Mouse (Mus musculus): ENCODE data around the gene Adcy9. TPM values are rescaled to one million over a fixed set of nuclear protein-coding genes. Genes with fewer than 3 reads are reported as not detected.

Gene Adcy9
- polyA plus RNA-seq, 1 experiment from 2014 or later, result 0.66 TPM

GRCm38 (mm10) chr16:4315352-4316093 is 104.8 kb downstream of the Adcy9 start:
- H3K4me2 ChIP-seq, result no peak overlapping the region
- H3K9ac ChIP-seq, result no peak overlapping the region
- H3K4me3 ChIP-seq (replicated peaks), result no peak overlapping the region
- DNase-seq (no peak), ATAC-seq (ENCODE audit: low read depth) (0 out of 2 replicates have a peak, but pooled peaks have one; percentile 4)
- H3K27ac ChIP-seq, result no peak overlapping the region
- H3K4me1 ChIP-seq (replicated peaks), result no peaks in the 10 kb centered on the region
- no peaks in the 10 kb centered on the region for H3K27me3 ChIP-seq
- H3K36me3 ChIP-seq, result no peaks in the 10 kb centered on the region
- whole genome bisulfite sequencing (ENCODE audit: insufficient replicate concordance), result 65% methylated on average over 2 of the region's 2 CpGs
- no peaks in the 10 kb centered on the region for H3K9me3 ChIP-seq (replicated peaks)

DNA sequence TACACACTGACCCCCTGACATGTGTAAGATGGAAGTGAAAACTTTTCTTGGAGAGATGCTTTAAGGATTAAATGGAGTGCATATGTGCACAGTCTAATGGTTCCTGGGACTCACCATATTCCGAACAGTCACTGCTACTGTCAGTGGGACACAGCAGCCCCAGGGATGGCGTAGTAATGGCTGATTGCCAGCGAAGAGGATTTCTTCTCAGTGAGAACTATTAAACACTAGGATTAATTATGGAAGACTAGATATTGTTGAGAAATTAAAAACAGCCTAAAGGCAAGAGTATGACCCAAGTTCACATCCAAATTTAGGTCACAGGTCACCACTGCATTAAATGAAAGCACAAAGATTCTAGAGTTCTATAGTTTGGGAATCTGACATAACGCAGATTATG is 105.4 kb downstream of the Adcy9 start:
- no peaks in the 10 kb centered on the region for H3K9me3 ChIP-seq (replicated peaks)
- no peaks in the 10 kb centered on the region for H3K36me3 ChIP-seq
- no peak for ATAC-seq (ENCODE audit: low read depth)
- no peaks in the 10 kb centered on the region for H3K27me3 ChIP-seq
- no peak overlapping the region for H3K4me2 ChIP-seq
- 73% methylated on average over 4 of the region's 4 CpGs for WGBS (ENCODE audit: insufficient replicate concordance)
- no peak overlapping the region for H3K9ac ChIP-seq
- no peak overlapping the region for H3K27ac ChIP-seq
- no peaks in the 10 kb centered on the region for H3K4me1 ChIP-seq (replicated peaks)
- DNase-seq, result no peak
- H3K4me3 ChIP-seq (replicated peaks), result no peak overlapping the region

DNA sequence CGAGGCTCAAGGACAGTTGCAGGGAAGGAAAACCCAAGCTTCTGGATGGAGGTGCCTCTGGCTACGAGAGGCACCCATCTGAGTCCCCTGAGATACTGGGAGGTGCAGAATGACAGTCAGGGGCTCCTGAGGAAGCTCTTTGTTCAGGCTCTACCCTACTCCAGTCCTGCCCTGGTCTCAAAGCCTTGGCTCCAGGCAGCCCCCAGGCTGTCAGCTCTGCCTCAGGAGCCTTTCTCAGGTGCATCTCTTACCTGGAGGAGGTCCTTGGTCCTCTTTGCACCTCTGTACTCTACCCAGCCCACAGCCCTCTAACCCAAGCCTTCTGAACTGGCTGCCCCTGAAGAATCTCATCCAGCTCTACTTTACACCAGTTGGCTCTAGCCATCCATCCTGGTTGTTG is 108.3 kb downstream of the Adcy9 start:
- H3K4me1 ChIP-seq (replicated peaks), result no peaks in the 10 kb centered on the region
- no peak for ATAC-seq (ENCODE audit: low read depth)
- H3K4me3 ChIP-seq (replicated peaks), result no peak overlapping the region
- H3K9me3 ChIP-seq (replicated peaks), result no peaks in the 10 kb centered on the region
- WGBS (ENCODE audit: insufficient replicate concordance), result 58% methylated on average over 2 of the region's 2 CpGs
- DNase-seq, result no peak
- no peak overlapping the region for H3K9ac ChIP-seq
- H3K4me2 ChIP-seq, result no peak overlapping the region
- no peaks in the 10 kb centered on the region for H3K36me3 ChIP-seq
- no peak overlapping the region for H3K27ac ChIP-seq
- no peaks in the 10 kb centered on the region for H3K27me3 ChIP-seq

- Histone ChIP-seq H3K4me3 (replicated peaks) (no peak overlapping the region), H3K9ac (no peak overlapping the region), H3K27me3 (no peaks in the 10 kb centered on the region), H3K9me3 (replicated peaks) (no peaks in the 10 kb centered on the region), H3K27ac (no peak overlapping the region), H3K36me3 (no peaks in the 10 kb centered on the region), H3K4me1 (replicated peaks) (no peaks in the 10 kb centered on the region), H3K4me2 (no peak overlapping the region)
- 51% methylated on average over 2 of the region's 2 CpGs for WGBS (ENCODE audit: insufficient replicate concordance)
- DNase-seq (no peak), ATAC-seq (ENCODE audit: low read depth) (no peak)
Measured at GRCm38 (mm10) chr16:4311608-4312007, 108.7 kb downstream of the Adcy9 start.

- Histone ChIP-seq H3K9ac (no peak overlapping the region), H3K27ac (no peak overlapping the region), H3K36me3 (no peaks in the 10 kb centered on the region), H3K4me3 (replicated peaks) (no peak overlapping the region), H3K27me3 (no peaks in the 10 kb centered on the region), H3K9me3 (replicated peaks) (no peaks in the 10 kb centered on the region), H3K4me2 (no peak overlapping the region), H3K4me1 (replicated peaks) (no peaks in the 10 kb centered on the region)
- DNase-seq, result no peak
- WGBS (ENCODE audit: insufficient replicate concordance), result 67% methylated on average over 4 of the region's 4 CpGs
- ATAC-seq (ENCODE audit: low read depth), result no peak
Measured at GRCm38 (mm10) chr16:4307795-4308194, 112.5 kb downstream of the Adcy9 start.

DNA sequence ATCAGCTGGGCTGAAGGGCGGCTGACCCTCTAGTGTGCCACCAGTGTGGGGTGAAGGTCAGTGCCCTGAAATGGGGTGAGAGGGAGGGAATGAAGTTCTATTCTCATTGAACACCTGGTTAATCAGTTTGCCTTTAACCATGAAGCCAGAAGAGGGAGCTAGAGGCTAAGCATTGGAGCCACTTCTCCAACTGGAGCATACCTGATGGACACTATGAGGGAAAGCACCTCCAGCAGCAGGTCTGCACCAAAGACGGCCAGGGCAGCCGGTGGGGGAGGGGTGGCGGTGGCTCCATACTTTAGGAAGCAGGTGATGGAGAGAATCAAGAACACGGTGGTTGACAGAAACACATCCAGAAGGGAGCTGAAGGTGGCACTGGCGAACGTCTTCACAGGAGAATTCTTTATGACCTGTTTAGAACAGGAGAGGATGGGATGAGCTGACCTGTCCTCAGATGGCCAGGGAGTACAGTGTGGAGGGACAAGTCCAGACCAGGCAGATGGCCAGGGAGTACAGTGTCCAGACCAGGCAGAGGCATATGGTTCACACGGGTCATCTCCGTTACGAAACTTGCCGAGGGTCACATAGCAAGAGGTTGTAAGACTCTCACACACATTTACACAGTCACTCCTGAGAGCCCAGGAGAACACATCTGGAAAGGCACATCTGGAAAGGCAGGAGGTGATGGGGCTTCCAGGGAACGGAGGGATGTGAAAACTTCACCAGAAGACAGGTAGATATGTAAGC is 115.9 kb downstream of the Adcy9 start:
- Histone ChIP-seq H3K36me3 (no peaks in the 10 kb centered on the region), H3K4me3 (replicated peaks) (no peak overlapping the region), H3K4me2 (no peak overlapping the region), H3K9me3 (replicated peaks) (no peaks in the 10 kb centered on the region), H3K27me3 (no peaks in the 10 kb centered on the region), H3K4me1 (replicated peaks) (no peaks in the 10 kb centered on the region), H3K27ac (no peak overlapping the region), H3K9ac (no peak overlapping the region)
- ATAC-seq (ENCODE audit: low read depth) (no peak), DNase-seq (no peak)
- 68% methylated on average over 12 of the region's 12 CpGs for WGBS (ENCODE audit: insufficient replicate concordance)

GRCm38 (mm10) chr16:4303554-4303953 is 116.7 kb downstream of the Adcy9 start:
- ATAC-seq (ENCODE audit: low read depth), result no peak
- H3K4me1 ChIP-seq (replicated peaks), result no peaks in the 10 kb centered on the region
- WGBS (ENCODE audit: insufficient replicate concordance), result 62% methylated on average over 5 of the region's 5 CpGs

GRCm38 (mm10) chr16:4300280-4300679 is 120.0 kb downstream of the Adcy9 start:
- DNase-seq, result no peak
- H3K9ac ChIP-seq, result no peak overlapping the region
- no peaks in the 10 kb centered on the region for H3K36me3 ChIP-seq
- H3K4me3 ChIP-seq (replicated peaks), result no peak overlapping the region
- no peak overlapping the region for H3K4me2 ChIP-seq
- WGBS (ENCODE audit: insufficient replicate concordance), result 77% methylated on average over 7 of the region's 7 CpGs
- H3K9me3 ChIP-seq (replicated peaks), result no peaks in the 10 kb centered on the region
- no peaks in the 10 kb centered on the region for H3K4me1 ChIP-seq (replicated peaks)
- H3K27ac ChIP-seq, result no peak overlapping the region
- H3K27me3 ChIP-seq, result no peaks in the 10 kb centered on the region
- ATAC-seq (ENCODE audit: low read depth), result no peak

More at GRCm38 (mm10) chr16:4303554-4303953, 116.7 kb downstream of the Adcy9 start:
- Histone ChIP-seq H3K27ac (no peak overlapping the region), H3K9me3 (replicated peaks) (no peaks in the 10 kb centered on the region), H3K4me2 (no peak overlapping the region), H3K27me3 (no peaks in the 10 kb centered on the region), H3K4me3 (replicated peaks) (no peak overlapping the region), H3K9ac (no peak overlapping the region), H3K36me3 (no peaks in the 10 kb centered on the region)
- no peak for DNase-seq

DNA sequence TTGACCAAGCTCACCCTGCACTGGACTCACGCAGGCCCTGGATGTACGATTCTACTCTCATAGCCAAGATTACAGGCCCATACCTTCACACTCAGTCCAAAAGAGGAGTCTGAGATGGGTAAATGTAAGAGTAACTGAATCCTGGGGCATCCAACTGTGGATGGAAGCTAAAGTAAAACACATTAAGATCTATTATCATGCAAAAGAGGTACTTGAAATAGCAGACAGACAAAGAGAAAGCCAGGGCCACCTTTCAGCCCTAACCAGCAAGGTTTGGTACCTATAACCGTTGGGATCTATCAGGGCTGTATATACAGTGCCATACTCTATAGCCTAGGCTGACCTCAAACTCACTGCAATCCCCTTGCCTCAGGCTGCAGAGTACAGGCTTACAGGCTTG is 127.0 kb downstream of the Adcy9 start:
- H3K27ac ChIP-seq, result no peak overlapping the region
- WGBS (ENCODE audit: insufficient replicate concordance), result 66% methylated on average over 3 of the region's 3 CpGs
- no peak for ATAC-seq (ENCODE audit: low read depth)

DNA sequence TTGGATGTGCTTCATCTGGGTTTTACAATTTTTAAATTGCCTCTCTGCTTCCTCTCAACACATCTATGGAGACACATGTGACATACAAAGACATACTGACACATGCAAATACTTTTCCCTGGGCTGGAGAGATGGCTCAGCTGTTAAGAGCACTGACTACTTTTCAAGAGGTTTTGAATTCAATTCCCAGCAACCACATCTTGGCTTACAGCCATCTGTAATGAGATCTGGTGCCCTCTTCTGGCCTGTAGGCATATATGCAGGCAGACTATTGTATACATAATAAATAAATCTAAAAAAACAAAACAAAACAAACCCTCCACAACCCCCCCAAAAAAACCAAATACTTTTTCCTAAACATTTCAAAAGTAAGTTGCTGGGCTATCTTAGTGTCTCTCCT is 130.8 kb downstream of the Adcy9 start:
- Histone ChIP-seq H3K27ac (no peak overlapping the region), H3K4me3 (replicated peaks) (no peak overlapping the region), H3K9ac (no peak overlapping the region), H3K4me1 (replicated peaks) (no peaks in the 10 kb centered on the region), H3K4me2 (no peak overlapping the region), H3K9me3 (replicated peaks) (no peaks in the 10 kb centered on the region), H3K27me3 (no peaks in the 10 kb centered on the region), H3K36me3 (no peaks in the 10 kb centered on the region)
- ATAC-seq (ENCODE audit: low read depth) (no peak), DNase-seq (no peak)

More for the DNA sequence above, 127.0 kb downstream of the Adcy9 start:
- Histone ChIP-seq H3K4me3 (replicated peaks) (no peak overlapping the region), H3K9ac (no peak overlapping the region), H3K4me1 (replicated peaks) (no peaks in the 10 kb centered on the region), H3K36me3 (no peaks in the 10 kb centered on the region), H3K9me3 (replicated peaks) (no peaks in the 10 kb centered on the region), H3K4me2 (no peak overlapping the region), H3K27me3 (no peaks in the 10 kb centered on the region)
- DNase-seq, result no peak

GRCm38 (mm10) chr16:4286593-4286992 is 133.7 kb downstream of the Adcy9 start:
- Histone ChIP-seq H3K27ac (no peak overlapping the region), H3K9me3 (replicated peaks) (no peaks in the 10 kb centered on the region), H3K9ac (no peak overlapping the region), H3K27me3 (no peaks in the 10 kb centered on the region), H3K4me2 (no peak overlapping the region), H3K4me1 (replicated peaks) (no peaks in the 10 kb centered on the region), H3K4me3 (replicated peaks) (no peak overlapping the region), H3K36me3 (no peaks in the 10 kb centered on the region)
- DNase-seq (no peak), ATAC-seq (ENCODE audit: low read depth) (no peak)
- 78% methylated on average over 7 of the region's 7 CpGs for whole genome bisulfite sequencing (ENCODE audit: insufficient replicate concordance)

DNA sequence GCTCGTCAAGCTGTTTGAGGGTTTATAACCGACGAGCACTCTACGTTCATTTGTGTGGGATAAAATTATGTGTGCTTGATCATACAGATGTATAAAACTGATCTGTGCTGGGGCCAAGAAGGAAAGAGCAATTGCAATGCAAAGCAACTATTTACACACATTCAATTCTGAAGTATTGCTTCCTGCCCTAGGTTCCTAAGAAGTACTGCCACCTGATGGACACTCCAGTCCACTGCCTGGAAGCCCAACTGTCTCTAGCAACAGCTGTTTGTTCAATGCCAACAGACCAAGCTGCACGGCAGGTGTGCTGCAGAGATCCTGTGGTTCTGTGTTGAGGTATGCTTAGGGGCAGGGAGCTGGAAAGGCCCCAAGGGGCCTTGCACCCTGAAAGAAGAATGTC is 135.0 kb downstream of the Adcy9 start:
- no peaks in the 10 kb centered on the region for H3K36me3 ChIP-seq
- H3K4me2 ChIP-seq, result no peak overlapping the region
- DNase-seq, result no peak
- no peaks in the 10 kb centered on the region for H3K9me3 ChIP-seq (replicated peaks)
- H3K9ac ChIP-seq, result no peak overlapping the region
- H3K4me1 ChIP-seq (replicated peaks), result no peaks in the 10 kb centered on the region
- no peak for ATAC-seq (ENCODE audit: low read depth)
- WGBS (ENCODE audit: insufficient replicate concordance), result 67% methylated on average over 5 of the region's 5 CpGs
- H3K27me3 ChIP-seq, result no peaks in the 10 kb centered on the region
- no peak overlapping the region for H3K4me3 ChIP-seq (replicated peaks)
- no peak overlapping the region for H3K27ac ChIP-seq
